Mouse (Mus musculus) effector memory CD4-positive, alpha-beta T cell, adult 5 months (primary cell): ENCODE measurements around the gene Gucy1a1. TPM values are rescaled to one million over a fixed set of nuclear protein-coding genes. Genes with fewer than 3 reads are reported as not detected.

ENCODE experiments used
- polyA plus RNA-seq: library from polyadenylated mRNA; unstranded; fragments of 100-300 nt; shearing (Covaris generic); gene quantifications from one replicate; pipeline ENCODE4 v1.2.1, GENCODE M21; 2017

Gucy1a1 gene
- 0.26 TPM for polyA plus RNA-seq

GRCm38 (mm10) chr3:82145126-82145901 lies at the start of gene Gucy1a1:
Gucy1a1 (minus strand) TSS chr3:82145789.

GRCm38 (mm10) chr3:82074201-82074851 lies 71.3 kb downstream of the Gucy1a1 start, which contains the start of gene Gucy1b1:
Gucy1b1 (minus strand) TSS chr3:82074689.

Other genes starting within 250 kb of the Gucy1a1 start
- gene Ctso, start 213.2 kb downstream of the Gucy1a1 start, polyA plus RNA-seq: 39.0 TPM
- 0.32 TPM for gene Tdo2, start 169.6 kb downstream of the Gucy1a1 start, polyA plus RNA-seq
- not detected for gene Asic5, start 163.5 kb downstream of the Gucy1a1 start, polyA plus RNA-seq
- gene Gucy1b1, start 71.1 kb downstream of the Gucy1a1 start, polyA plus RNA-seq: not detected
- gene Map9, start 212.3 kb upstream of the Gucy1a1 start, polyA plus RNA-seq: 7.9 TPM